Mouse (Mus musculus) embryonic fibroblast, embryonic 13.5 days (primary cell): ENCODE measurements around the gene Olfr1226. TPM values are rescaled to one million over a fixed set of nuclear protein-coding genes. Genes with fewer than 3 reads are reported as not detected.
"Not testable (repeated sequence)": the region's sequence is repeated elsewhere in the genome, so short reads cannot be mapped to it uniquely, and the experiment has no call there.

Experiments used
- H3K27ac ChIP-seq: 2 replicates; pipeline ENCODE4 v1.5.1; 2012; ENCODE audit warnings: low read length, control low read depth, inconsistent platforms; ENCODE audit not compliant: insufficient read depth
- H3K4me1 ChIP-seq: 2 replicates; pipeline ENCODE4 v1.6.1; 2011; ENCODE audit warnings: low read length; ENCODE audit not compliant: control insufficient read depth, insufficient read depth
- H3K4me3 ChIP-seq: 2 replicates; pipeline ENCODE4 v1.5.1; 2011; ENCODE audit warnings: mild to moderate bottlenecking, control low read depth, low read length; ENCODE audit not compliant: insufficient read depth
- CTCF ChIP-seq: IDR thresholded peaks from 2 replicates; pipeline ENCODE4 v1.5.1; 2011; ENCODE audit warnings: mild to moderate bottlenecking, control low read depth, low read length, moderate library complexity, borderline replicate concordance; ENCODE audit not compliant: insufficient read depth
- POLR2A ChIP-seq: IDR thresholded peaks from 2 replicates; pipeline ENCODE4 v1.6.1; 2011; ENCODE audit warnings: low read depth, mild to moderate bottlenecking, control low read depth, low read length, moderate library complexity
- polyA plus RNA-seq: library from polyadenylated mRNA; stranded (reverse); fragments of >200 nt; gene quantifications from 2 replicates; pipeline ENCODE4 v1.2.4, GENCODE M21; 2011; ENCODE audit warnings: low read depth; ENCODE audit not compliant: missing spikeins, insufficient read length

Gene Olfr1226
- not detected in 2 replicates for polyA plus RNA-seq

- H3K4me3 ChIP-seq, result no peak within 1 kb of the TSS
- H3K27ac ChIP-seq, result no peak within 1 kb of the TSS
- TF ChIP-seq CTCF (no peak), POLR2A (no peak)
- H3K4me1 ChIP-seq, result no peaks in the 10 kb centered on the region
These were observed at the start of gene Olfr1226 for GRCm38 (mm10) chr2:89199948-89200347. TSS of gene Olfr1226 (minus strand) at chr2:89200048.

- Histone ChIP-seq H3K4me3 (no peak overlapping the region), H3K4me1 (no peaks in the 10 kb centered on the region), H3K27ac (no peak overlapping the region)
- TF ChIP-seq CTCF (no peak), POLR2A (no peak)
These were observed 3.4 kb downstream of the Olfr1226 start for GRCm38 (mm10) chr2:89196325-89196982.

- no peaks in the 10 kb centered on the region for H3K4me1 ChIP-seq
- TF ChIP-seq POLR2A (no peak), CTCF (no peak)
- H3K27ac ChIP-seq, result no peak within 1 kb of the TSS
- H3K4me3 ChIP-seq, result no peak within 1 kb of the TSS
These were observed 25.3 kb downstream of the Olfr1226 start, which contains the start of gene Olfr1225 for GRCm38 (mm10) chr2:89174569-89174968. TSS of gene Olfr1225 (minus strand) at chr2:89174669.

- H3K4me3 ChIP-seq, H3K27ac ChIP-seq, H3K4me1 ChIP-seq: not testable (repeated sequence)
These were observed 35.1 kb downstream of the Olfr1226 start for GRCm38 (mm10) chr2:89164711-89165110.

- H3K27ac ChIP-seq, H3K4me1 ChIP-seq, H3K4me3 ChIP-seq: not testable (repeated sequence)
These were observed 35.9 kb downstream of the Olfr1226 start, which contains the start of gene Olfr1224-ps1 for GRCm38 (mm10) chr2:89163991-89164390. TSS of gene Olfr1224-ps1 (minus strand) at chr2:89164091.

- Histone ChIP-seq H3K27ac (no peak within 1 kb of the TSS), H3K4me3 (no peak within 1 kb of the TSS), H3K4me1 (no peaks in the 10 kb centered on the region)
- TF ChIP-seq CTCF (no peak), POLR2A (no peak)
These were observed 48.4 kb downstream of the Olfr1226 start, which contains the start of gene Olfr1223 for GRCm38 (mm10) chr2:89151460-89151859. TSS of gene Olfr1223 (minus strand) at chr2:89151560.

Other genes starting within 250 kb of the Olfr1226 start
- not detected in 2 replicates for gene Olfr1212, start 246.1 kb downstream of the Olfr1226 start, polyA plus RNA-seq
- not detected in 2 replicates for gene Gm13762, start 219.8 kb downstream of the Olfr1226 start, polyA plus RNA-seq
- not detected in 2 replicates for gene Olfr1214, start 207.4 kb downstream of the Olfr1226 start, polyA plus RNA-seq
- not detected in 2 replicates for gene Olfr1215, start 193.1 kb downstream of the Olfr1226 start, polyA plus RNA-seq
- gene Olfr1216, start 181.7 kb downstream of the Olfr1226 start, polyA plus RNA-seq, result not detected in 2 replicates
- gene Olfr1217, start 168.0 kb downstream of the Olfr1226 start, polyA plus RNA-seq, result not detected in 2 replicates
- gene Olfr1218, start 138.9 kb downstream of the Olfr1226 start, polyA plus RNA-seq, result not detected in 2 replicates
- gene Olfr1219, start 116.5 kb downstream of the Olfr1226 start, polyA plus RNA-seq, result not detected in 2 replicates
- gene Olfr1220, start 93.2 kb downstream of the Olfr1226 start, polyA plus RNA-seq, result not detected in 2 replicates
- gene Olfr1221, start 82.8 kb downstream of the Olfr1226 start, polyA plus RNA-seq, result not detected in 2 replicates
- gene Olfr1222, start 67.0 kb downstream of the Olfr1226 start, polyA plus RNA-seq, result not detected in 2 replicates
- not detected in 2 replicates for gene Olfr1223, start 48.5 kb downstream of the Olfr1226 start, polyA plus RNA-seq
- not detected in 2 replicates for gene Olfr1224-ps1, start 36.0 kb downstream of the Olfr1226 start, polyA plus RNA-seq
- gene Olfr1225, start 25.4 kb downstream of the Olfr1226 start, polyA plus RNA-seq, result not detected in 2 replicates
- not detected in 2 replicates for gene Olfr1228, start 54.0 kb upstream of the Olfr1226 start, polyA plus RNA-seq
- not detected in 2 replicates for gene Olfr1229, start 88.0 kb upstream of the Olfr1226 start, polyA plus RNA-seq
- not detected in 2 replicates for gene Olfr1230, start 97.2 kb upstream of the Olfr1226 start, polyA plus RNA-seq
- not detected in 2 replicates for gene Olfr1231, start 107.0 kb upstream of the Olfr1226 start, polyA plus RNA-seq
- gene Olfr1232, start 129.6 kb upstream of the Olfr1226 start, polyA plus RNA-seq, result not detected in 2 replicates
- gene Olfr1233, start 142.3 kb upstream of the Olfr1226 start, polyA plus RNA-seq, result not detected in 2 replicates
- gene Olfr1234, start 164.8 kb upstream of the Olfr1226 start, polyA plus RNA-seq, result not detected in 2 replicates
- not detected in 2 replicates for gene Olfr1238, start 209.6 kb upstream of the Olfr1226 start, polyA plus RNA-seq
- gene Olfr1239, start 220.4 kb upstream of the Olfr1226 start, polyA plus RNA-seq, result not detected in 2 replicates
- not detected in 2 replicates for gene Olfr1240, start 243.0 kb upstream of the Olfr1226 start, polyA plus RNA-seq